Mouse (Mus musculus) heart, adult 9 months (tissue): ENCODE results near the gene Sgta.
"Not testable (repeated sequence)": the region's sequence is repeated elsewhere in the genome, so short reads cannot be mapped to it uniquely, and the experiment has no call there.

ENCODE experiments used
- DNase-seq, 2 experiments: peaks; one replicate each; pipeline ENCODE4 v3.0.0; 2022; ENCODE audit warnings: low spot score in 2 of 2

The Sgta gene

GRCm38 (mm10) chr10:81057406-81058130, 2.4 kb downstream of the Sgta start:
- peak in 1 of 2 experiments; percentile 19 for DNase-seq

GRCm38 (mm10) chr10:81055802-81056340, 4.1 kb downstream of the Sgta start:
- not testable (repeated sequence) for DNase-seq

DNA sequence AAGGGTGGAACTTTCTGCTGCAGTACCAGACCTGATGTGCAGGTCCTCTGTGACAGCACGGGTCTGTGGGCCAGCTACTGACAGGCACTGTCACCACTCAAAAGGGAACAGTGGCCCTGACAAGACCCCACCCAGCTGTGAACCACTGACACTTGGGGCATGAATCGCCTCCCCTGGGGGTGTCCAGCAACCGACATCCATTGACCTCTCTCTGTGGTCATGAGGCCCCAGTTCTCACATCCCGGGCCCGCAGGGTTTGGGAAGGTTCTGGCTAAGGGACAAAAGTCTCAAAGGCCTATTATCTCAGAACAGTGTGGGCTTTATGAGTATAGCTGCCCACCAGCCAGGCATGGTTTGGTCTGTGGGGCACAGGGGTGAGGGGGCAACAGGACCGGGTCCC, 4.8 kb downstream of the Sgta start:
- no peak for DNase-seq

GRCm38 (mm10) chr10:81052577-81052976, 7.4 kb downstream of the Sgta start:
- DNase-seq: no peak

DNA sequence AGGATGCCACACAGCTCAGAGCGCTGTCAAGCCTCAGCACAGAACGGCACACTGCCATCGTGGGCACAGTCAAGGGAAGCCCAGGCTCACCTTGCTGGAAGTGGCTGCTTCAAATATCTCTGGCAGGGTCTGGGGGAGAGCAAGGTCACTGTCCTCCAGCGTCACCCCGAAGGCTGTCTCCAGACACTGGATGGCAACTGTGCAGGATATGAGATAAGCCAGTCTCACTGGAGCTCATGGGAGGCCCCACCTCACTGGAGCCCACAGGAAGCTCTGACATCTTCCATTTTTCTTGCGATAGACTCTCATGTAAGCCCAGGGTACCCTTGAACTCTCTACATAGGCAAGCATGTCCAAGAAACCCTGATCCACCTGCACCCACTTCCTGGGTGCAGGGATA, 8.8 kb downstream of the Sgta start:
- DNase-seq: no peak

GRCm38 (mm10) chr10:81050645-81051044, 9.3 kb downstream of the Sgta start:
- no peak for DNase-seq

DNA sequence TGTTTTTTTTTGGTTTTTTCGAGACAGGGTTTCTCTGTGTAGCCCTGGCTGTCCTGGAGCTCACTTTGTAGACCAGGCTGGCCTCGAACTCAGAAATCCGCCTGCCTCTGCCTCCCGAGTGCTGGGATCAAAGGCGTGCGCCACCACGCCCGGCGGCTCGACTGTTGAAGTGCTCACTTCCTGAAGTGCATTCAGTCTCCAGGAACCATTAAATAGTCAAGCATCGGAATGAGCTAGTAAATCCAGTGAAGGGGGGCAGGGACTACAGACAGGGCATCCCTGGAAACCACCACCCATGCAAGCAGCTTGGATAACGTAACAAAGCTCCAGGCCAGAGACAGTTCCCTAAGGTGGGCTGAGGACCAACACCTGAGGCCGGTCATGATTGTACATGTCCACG, 14.7 kb downstream of the Sgta start:
- DNase-seq: not testable (repeated sequence)

GRCm38 (mm10) chr10:81041458-81042175, 18.4 kb downstream of the Sgta start:
- DNase-seq: peak in 1 of 2 experiments; percentile 54

DNA sequence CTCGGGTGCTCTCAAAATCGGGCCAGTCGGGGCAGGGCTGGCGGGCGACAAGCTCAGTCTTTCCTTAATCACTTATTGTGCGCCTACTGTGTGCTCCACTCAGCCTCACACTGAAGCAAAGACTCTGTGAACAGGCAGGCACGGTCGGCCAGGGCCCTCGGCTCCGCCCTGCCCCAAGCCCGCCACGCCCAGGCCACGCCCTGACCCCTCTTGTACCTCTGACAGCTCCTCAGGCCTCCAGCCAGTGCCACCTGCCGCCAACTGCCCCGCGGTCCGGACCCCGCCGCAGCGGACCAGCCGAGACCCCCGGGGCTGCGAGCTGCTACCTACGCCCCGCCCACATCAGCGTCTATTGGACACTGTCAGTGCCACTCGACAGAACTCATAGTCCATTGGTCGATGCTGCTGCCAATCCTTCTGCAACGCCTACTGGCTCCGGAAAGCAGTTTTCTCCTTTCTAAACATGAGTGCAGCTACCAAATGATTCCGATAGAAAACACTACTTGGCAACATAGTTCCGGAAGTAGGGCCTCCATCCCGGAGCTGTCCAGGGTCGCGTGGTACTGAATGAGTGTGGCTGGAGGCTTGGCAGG, 22.9 kb downstream of the Sgta start, which contains the start of gene Slc39a3:
Slc39a3 (minus strand) TSS at position 439 of the 593 bp plus-strand sequence.
- DNase-seq: peak; percentile 99 to 100

DNA sequence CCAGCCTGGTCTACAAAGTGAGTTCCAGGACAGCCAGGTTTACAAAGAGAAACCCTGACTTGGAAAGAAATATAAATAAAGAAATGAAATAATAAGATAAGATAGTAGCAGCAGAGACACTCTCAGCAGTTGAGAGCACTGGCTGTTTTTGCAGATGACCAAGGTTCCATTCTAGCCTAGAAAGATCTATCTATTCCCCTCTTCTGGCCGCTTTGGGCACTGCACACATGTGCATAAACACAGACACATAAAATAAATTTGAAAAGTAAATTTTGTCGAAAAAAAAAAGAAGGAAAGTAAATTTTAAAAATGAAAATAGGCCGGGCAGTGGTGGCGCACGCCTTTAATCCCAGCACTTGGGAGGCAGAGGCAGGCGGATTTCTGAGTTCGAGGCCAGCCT, 23.7 kb downstream of the Sgta start:
- no peak for DNase-seq

GRCm38 (mm10) chr10:81033586-81033985, 26.4 kb downstream of the Sgta start:
- no peak for DNase-seq

DNA sequence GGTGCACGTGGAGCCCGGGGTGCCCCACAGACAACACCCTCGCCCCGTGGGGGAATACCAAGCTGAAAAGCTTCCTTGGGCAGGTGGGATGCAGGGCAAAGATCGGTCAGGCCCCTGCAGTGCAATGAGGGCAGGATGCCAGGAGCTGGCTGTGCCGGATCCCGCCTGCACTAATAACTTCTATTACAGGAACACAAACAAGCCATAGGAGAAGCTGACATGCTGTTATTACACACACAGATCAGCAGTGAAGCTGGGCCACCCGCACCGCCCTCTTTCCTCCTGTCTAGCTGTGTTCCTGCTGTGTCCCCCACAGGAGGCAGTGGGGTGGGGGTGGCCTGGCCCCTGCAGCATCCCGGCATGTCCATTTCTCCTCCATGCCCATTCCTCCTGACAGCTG, 30.9 kb downstream of the Sgta start:
- DNase-seq: no peak

- no peak for DNase-seq
Observed at GRCm38 (mm10) chr10:81028219-81028618, 31.8 kb downstream of the Sgta start.

- DNase-seq: peak; percentile 27 to 48
Observed at GRCm38 (mm10) chr10:81027331-81027730, 32.6 kb downstream of the Sgta start.

- no peak for DNase-seq
Observed at GRCm38 (mm10) chr10:81026857-81027256, 33.1 kb downstream of the Sgta start.

DNA sequence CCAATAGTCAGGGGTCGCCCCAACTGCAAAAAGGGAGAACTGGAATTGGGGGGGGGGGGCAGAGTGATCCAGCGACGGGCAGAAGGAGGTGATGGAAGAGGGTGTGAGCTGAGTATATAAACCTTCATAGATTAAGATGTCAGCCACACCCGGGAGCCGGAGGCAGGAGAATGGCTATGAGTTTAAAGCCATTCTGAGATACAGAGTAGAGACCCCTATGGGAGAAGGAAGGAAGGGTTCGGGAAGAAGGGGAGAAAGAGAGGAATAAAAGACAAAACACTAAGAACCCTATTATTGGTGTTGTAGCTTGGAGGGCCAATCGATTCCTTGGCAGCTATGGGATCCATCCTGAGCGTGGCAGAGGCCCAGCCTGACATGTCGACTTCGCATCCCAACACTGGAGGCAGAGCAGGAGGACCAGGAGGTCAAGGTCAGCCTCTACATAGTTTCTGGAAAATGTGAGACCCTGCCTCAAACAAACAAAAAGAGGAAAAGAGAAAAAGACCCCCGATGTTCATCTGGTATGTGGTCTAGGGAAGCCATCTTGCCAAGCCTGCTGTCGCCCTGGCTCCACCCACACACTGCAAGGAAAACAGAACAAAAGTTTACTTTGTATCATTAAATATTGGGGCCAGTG, 34.2 kb downstream of the Sgta start, which contains the start of gene Diras1:
Diras1 (minus strand) TSS at position 24 of the 637 bp plus-strand sequence.
- no peak for DNase-seq

DNA sequence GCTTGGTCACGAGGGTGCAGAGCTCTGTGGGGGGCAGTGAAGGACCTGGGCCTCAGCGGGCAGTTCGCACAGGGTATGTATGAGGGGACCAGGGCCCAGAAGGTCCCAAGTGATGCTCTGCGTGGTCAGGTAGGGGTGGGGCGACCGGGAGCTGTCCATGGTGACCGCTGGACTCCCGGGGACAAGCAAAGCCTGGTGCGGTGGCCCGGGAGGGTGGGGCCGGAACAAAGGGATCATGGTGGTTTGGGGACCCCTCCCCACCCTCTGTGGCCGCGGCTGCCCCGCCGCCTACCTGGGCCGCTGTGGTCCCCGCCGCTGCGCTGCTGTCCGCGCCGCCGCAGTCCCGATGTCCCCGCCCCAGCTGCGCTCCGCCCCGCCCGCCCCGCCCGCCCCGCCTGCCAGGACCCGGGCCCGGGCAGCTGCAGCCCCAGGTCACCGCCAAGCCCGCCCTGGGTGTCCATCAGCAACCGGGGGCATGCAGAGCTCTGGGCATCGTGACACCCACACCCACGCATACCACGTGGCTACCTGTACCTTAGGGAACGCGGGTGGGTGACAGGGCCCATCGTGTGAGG, 34.8 kb downstream of the Sgta start:
- DNase-seq: no peak

DNA sequence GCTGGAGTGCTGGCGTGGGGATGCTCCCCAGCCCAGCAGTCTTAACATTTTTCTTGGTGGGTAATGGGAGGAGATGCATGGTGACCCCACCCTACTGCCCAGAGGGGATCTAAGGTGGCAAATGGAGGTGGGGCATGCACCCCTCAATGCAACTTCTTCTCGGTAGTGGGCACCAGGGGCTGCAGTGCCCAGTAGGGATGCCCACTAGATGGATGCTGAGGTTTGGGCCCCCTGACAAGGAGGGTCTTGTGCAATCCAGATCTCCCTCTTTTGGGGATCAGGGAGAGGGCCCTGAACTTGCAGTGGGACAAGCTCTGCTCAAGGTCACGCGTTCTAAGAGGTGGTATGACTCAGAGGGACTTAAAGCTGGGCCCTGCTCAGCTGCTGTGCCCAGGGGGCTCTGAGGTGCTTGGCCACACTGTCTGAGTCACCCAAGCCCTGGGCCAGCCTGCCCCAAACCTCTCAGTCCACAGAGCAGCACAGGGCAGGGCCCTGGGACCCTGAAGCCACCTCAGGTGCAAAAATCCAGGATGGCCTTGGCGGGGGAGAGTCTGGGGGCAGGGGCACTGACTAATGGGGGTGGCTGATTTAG, 35.5 kb downstream of the Sgta start:
- DNase-seq: no peak

- no peak for DNase-seq
Observed at GRCm38 (mm10) chr10:81022744-81023143, 37.2 kb downstream of the Sgta start.

DNA sequence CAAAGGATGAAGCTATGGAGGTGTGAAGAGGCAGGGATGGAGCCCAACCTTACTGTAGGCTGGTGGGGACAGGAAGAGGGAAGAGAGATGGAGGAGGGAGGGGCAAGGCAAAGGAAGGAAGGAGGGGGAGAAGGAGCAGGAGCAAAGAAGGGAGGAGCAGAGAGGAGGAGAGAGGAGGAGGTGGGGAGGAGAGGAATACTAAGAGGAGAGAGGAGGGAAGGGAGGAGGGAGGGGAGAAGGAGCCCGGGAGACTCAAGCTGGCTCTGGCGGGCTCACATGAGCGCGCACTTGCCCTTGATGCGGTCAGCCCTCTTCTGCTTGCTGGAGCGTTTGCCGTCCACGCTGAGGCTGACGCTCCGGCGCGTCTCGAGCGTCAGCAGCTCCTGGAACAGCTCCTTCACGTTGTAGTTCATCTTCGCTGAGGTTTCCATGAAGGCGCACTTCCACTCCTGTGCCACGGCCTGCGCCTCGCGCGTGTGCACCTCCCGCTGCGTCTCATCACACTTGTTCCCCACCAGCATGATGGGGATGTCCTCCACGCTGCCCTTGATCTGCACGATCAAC, 38.4 kb downstream of the Sgta start:
- no peak for DNase-seq

DNA sequence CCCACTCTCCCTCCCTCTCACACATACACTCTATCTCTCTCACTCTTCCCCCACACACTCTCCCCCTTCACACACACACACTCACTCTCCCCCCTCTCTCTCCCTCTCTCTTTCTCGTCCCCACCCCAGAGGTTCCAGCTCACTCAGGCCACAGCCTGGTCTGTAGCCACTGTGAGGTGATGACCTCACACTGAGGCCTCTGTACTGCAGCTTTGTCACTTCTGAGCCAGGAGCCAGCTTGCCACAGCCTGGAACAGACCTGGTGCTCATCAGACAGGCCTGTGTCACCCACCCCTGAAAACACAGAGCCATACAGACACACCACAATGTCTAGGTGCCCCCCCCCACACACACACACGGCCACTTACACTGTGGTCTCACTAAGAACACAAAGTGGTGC, 39.8 kb downstream of the Sgta start:
- no peak for DNase-seq
